Mouse (Mus musculus): ENCODE data around the gene Uqcrq.

Uqcrq gene

DNA sequence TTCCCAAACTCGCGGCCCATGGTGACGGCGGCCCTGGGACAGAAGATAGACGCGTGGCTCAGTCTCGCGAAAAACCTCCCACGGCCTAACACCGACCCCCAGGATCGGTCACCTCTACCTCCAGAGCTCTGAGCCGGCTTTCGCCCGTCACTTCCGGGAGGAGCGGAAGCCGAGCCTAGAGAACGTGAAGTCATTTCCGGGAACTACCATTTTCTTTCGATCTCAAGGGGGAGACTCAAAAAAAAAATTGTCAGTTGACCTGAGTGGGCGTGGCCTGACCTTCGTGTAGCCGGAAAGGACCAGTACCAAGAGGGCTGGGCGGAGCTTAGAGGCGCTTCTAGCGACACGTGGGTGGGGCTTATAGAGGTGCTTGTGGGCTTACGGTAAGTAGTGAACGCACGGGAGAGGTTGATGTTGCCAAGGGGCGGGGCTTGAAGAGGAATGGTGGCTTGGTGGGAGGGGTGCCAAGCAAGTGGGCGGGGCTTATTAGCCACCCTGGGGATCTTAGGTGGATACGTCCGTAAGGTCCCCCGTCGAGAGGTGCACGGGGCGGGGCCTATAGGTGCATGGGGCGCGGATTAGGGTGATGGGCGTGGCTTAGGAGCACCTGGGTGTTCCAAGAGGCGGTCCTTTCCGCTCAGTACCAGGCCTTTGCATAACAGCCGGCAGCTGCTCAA is at the start of gene Uqcrq, which contains the start of gene Gdf9:
Gene Uqcrq, minus strand, starts transcription at position 162 of the 677 bp plus-strand sequence.
Gene Gdf9, plus strand, starts transcription at position 354 of the 677 bp plus-strand sequence.
- peak; percentile 99 for DNase-seq (ENCODE audit: low spot score in 2 of 2)

DNA sequence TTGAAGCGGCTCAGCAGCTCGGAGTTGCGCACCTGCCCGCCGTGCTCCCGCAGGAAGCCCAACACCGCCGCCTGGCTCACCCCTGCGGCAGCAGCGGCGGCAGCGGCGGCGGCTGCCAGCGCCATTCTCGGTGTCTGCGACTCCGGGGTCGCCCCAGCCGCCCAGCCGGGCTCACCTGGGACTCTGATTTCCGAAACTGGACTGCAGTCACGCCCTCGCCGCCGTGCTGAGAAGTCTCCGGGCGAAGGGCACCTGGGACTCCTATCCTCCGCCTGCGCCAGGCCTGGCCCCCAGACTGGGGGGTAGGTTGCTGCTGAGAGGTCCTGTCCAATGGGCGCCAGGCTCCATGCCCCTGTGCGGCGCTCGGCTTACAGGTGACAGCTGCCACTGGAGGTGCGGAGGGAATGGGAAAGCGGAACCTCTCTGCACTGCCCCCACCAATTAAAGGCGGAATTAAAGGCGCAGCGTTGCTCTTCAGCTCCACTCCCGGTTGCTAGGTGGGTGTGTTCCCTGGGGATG is 49.2 kb upstream of the Uqcrq start, which contains the start of the genes Gm9945 and Sowaha:
Gene Gm9945, plus strand, starts transcription at position 384 of the 519 bp plus-strand sequence.
Gene Sowaha, minus strand, starts transcription at position 492 of the 519 bp plus-strand sequence.
- no peak for DNase-seq (ENCODE audit: low spot score in 2 of 2)

DNA sequence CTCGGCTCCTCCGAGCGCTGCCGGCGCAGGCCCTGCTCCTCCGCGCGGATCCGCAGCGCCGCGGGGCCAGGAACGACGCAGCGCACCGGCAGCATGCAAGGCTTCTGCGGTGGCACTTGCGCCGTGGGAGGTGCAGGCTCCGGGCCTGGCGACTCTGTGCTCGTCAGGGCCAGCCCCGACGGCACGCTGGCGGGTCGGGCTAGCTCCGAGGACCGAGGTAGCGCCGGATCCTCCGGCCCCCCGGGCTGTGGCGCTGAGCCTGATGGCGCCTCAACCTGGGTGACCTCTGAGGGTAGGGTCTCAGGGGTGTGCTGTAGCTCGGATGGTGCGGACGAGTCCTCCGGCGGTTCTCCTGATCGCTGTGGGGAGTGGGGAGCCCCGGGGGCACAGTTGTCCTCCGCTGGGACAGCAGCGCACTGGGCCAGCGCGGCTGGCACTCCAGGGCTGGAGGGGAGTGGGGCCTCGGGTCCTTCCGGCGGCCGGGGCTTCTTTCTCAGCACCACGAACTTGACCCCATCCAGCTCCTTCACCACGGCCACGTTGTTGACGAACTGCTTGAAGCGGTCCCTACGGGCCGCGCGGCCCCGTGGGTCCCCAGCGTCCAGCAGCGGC is 48.6 kb upstream of the Uqcrq start:
- DNase-seq (ENCODE audit: low spot score in 2 of 2), result no peak

DNA sequence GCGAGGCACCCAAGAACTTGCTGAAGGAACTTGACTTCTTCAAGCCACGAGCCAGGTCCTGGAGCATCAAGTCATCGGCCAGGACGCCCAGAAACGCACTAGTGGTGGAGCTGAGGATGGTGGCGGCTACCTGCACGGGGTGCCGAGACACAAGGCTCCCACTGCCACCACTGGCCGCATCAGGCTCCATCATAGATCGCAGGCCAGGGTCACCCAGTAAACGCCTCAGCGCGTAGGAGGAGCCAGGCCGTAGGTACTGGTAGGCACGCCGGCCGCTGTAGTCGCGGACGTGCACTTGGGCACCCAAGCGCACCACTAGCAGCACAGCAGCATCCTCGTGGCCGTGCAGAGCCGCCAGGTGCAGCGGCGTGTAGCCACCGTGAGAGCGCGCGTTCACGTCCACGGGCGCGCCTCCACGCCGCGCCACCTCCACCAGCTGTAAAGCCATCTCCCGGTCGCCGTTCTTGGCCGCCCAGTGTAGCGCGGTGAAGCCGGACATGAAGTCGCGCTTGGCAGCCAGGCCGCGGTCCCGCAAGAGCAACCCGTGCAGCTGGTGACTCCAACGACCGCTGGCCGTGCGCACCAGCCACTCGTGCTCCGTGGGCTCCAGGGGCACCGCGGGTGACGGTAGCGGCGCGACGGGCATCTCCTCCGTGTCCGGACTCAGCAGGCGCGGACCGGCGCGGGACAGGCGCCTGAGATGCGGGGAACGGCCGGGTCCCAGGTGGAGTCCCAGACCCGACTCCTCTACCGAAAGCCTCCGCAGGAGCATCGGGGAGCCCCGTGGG is 47.9 kb upstream of the Uqcrq start:
- DNase-seq (ENCODE audit: low spot score in 2 of 2), result no peak

DNA sequence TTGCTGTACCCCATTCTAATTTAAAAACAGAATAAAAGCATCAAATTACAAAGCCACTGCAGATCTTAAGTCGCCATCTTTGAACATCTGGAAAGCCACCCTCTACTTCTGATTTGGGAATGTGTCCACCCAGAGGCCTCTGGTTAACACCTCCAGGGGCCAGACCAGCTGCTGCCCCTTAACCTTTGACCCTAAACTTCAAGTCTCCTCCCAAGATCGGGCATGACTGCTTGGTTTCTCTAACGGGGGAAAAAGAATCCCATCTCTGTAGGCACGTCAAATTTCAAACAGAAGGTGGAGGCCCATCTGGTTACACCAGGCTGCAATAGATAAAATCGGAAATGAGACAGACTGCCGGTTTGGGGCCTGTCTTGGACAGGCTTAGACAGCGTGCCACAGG is 47.2 kb upstream of the Uqcrq start:
- no peak for DNase-seq (ENCODE audit: low spot score in 2 of 2)

DNA sequence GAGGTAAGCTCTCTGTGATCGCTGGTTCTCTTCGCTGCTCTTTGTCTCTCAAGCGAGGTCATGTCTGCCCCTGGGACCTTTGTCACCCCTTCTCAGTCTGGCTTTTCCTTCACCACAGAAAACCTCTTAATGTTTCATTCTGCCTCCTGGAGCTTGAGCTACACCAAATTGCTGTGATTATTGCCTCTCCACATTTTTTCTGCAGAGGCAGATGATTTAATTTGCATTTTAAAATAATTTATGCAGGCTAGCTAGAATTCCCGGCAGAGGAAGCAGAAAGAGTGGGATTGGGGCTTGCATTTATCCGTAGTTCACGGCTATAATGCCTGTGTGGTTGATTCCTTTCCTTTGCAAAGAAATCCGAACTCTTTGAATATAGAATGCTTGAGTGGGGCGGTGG is 45.0 kb upstream of the Uqcrq start:
- DNase-seq (ENCODE audit: low spot score in 2 of 2), result no peak

DNA sequence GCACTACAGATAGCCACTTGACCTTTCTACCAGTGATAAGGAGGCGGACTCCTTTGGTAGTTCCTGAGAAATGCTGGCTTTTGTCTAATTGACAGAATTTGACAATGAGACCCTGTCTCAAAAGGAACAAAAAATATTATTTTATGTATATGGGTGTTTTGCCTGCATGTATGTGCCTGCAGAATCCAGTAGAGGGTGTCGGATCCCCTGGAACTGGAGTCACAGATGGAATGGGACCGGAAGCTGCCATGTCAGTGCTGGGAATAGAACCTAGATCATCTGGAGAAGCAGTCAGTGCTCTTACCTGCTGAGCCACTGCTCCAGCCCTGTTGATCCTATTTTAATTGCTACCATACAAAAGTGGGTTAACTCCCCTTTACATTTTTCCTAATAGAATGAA is 42.1 kb upstream of the Uqcrq start:
- DNase-seq (ENCODE audit: low spot score in 2 of 2), result no peak

DNA sequence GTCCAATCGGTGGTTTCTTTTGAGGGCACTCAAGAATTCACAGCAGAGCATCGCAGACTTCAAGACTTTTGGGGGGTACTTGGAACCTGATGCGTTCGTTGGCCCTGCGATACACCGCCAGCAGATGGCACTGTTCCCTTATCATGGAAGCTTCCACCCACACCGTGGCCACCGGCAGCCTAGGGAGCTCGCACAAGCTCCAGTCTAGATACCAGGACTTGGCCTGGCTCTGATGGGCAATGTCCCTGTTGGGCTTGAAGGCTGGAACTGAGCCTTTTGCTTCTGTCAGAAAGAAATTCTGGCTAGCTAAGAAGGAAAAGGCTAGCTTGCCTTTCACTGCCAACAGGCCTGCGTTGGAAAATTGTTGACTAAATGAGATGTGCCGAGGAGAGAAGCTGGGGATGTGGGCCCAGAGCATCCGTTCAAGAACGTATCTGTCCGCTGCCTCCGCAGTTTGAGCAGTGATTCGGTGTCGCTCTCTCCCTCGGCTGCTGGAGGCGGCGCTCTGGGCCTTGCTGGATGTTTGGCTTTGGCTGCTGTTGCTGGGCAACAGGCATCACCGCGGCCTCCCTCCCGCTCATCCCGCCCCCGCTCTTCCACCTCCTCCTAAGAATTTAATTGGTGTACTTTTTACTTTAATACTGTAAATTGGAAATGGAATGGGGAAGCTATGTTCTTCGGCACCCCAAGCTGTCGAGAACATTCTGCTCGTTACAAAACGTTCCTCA is 39.5 kb upstream of the Uqcrq start, which contains the start of gene Gm9837:
Gene Gm9837, minus strand, starts transcription at position 512 of the 728 bp plus-strand sequence.
- DNase-seq (ENCODE audit: low spot score in 2 of 2), result peak; percentile 84 to 90

DNA sequence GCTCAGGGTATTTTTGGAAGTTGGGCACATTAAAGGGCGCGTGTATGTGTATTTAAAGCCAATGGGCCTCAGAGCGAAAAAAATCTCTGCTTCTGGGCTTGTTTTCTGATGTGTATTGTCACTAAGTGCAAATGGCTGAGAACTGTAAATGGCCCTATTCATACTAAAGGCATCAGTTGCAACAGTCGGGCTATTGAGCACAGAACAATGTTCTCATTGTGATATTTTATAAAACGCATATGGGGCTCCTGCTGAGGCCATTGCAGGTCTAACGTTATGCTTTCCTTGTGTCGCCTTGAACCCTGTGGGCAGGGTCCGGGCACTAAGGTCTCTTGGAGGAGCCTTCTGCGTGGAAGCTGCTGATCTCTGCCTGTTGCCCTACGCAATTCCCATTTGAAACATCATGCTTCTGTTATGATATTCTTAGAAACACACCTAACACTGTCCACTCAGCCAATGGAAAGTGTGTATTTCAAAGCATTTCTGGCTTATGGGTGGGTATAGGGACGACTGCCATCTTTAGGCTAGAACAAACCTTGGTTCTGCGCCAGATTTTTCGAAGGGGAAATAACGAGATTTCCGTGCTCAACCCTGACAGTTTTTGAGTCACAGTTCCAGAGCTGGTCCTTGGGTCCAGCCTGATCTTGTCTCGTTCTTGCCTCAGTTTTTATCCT is 38.8 kb upstream of the Uqcrq start:
- peak in 1 of 2 experiments; percentile 48 for DNase-seq (ENCODE audit: low spot score in 2 of 2)

DNA sequence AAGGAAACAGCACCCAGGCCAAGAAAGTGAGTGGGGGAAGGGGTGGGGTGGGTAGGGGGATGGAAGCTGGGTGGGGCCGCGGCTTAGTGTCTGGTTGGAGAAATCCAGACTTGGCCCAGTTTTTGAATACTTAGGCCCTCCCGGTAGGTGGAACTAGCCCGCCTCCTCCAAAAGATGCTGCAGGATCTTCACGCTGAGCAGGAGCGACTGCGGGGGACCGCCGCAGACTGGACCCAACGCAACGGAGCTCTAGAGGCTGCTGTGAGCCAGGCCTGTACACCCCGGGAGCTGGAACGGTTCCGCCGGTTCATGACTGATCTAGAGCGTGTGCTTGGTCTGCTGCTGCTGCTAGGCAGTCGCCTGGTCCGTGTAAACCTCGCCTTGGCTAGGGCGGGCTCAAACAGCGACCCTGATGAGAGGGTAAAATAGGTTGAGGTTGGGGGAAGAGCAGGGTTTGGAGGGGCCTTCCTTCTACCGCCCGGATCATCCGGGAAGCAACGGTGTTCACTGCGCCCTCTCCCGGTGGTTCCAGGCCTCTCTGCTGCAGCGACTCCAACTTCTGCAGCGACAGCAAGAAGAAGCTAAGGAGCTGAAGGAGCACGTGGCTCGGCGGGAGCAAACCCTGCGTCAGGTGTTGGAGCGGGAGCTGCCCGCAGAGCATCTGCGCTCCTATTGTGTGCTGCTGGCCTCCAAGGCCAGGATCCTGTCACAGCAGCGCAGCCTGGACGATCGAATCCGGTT is 35.8 kb upstream of the Uqcrq start:
- DNase-seq (ENCODE audit: low spot score in 2 of 2), result peak; percentile 52 to 68

DNA sequence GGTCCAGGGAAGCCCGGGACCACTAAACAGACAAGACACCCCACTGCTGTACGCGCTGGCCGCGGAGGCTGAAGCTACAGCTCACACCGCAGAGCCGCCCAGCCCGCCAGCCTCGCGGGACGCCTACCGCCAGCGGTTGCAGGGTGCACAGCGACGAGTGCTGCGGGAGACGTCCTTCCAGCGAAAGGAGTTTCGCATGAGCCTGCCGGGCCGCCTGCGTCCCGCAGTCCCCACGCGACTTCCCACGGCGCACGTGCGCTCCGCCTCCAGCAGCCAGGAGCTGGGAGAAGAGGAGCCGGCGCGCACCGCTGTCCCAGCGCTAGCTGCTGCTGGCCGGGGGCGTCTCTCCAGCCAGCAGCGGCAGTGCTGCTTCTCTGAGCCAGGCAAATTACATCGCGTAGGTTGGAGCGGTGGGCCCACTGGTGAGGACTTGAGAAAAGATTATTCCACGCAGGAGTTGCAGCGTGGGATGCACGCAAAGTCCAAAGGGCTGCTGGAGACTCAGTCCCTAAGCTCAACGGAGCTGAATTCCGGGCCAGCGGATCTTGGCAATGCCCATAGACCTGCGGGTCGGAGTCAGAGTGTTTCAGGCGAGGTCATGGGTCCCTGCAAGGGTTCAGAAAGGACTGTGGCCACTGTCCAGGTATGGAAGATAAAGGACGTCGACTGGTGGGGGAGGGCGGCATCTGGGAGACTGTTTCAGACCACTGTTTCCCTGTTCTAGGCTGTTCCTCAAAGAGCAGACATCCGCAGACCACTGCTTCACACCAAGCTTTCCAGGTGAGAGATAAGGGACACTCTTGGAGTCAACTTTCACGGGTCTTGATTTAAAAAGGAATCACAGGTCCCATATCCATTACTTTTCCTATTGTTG is 33.2 kb upstream of the Uqcrq start:
- DNase-seq (ENCODE audit: low spot score in 2 of 2), result no peak

DNA sequence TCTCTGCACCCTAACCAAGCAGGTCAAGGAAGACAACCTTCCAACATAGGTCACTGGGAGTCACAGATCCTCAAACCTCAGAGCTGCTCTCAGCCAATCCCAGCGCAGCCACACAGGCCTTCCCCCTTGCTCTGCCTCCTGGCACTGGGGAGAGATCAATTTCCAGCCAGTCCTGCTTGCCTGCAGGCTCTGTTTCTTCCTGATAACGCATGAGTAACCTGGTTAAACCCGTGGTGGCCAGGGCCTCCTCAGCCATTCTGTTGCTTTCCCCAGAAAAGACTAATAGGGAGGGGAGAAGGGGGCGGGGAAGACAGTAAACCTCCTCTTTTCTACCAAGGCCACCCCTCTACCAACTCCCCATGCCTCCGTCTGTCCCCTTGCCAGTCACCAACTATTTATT is 31.1 kb upstream of the Uqcrq start:
- DNase-seq (ENCODE audit: low spot score in 2 of 2), result no peak

DNA sequence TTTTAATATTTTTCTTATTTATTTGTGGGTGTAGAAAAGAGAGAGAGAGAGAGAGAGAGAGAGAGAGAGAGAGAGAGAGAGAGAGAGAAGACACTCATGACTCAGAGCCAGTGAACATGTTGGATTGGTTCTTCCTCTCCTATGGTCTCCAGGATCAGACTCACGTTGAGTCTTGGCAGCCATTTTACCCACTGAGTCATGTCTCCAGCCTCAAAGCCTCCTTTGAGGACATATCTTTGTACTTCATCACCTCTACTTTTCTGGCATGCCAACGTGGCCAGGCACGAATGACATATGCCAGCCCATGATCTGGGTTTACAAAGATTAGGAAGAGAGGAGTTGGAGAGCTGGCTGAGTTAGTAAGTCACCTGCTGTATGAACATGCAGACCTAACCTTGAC is 29.6 kb upstream of the Uqcrq start:
- DNase-seq (ENCODE audit: low spot score in 2 of 2), result no peak

DNA sequence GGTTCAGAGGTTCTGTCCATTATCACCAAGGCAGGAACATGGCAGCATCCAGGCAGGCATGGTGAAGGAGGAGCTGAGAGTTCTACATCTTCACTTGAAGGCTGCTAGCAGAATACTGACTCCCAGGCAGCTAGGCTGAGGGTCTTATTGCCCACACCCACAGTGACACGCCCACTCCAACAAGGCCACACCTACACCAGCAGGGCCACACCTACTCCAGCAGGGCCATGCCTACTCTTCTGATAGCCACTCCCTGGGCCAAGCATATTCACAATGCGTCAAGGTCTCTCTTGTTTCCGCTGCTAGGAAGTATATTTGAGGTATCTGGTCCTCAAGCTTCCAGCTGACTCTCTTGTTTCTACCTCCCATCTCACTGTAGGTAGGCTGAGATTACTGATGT is 28.4 kb upstream of the Uqcrq start:
- DNase-seq (ENCODE audit: low spot score in 2 of 2), result no peak

DNA sequence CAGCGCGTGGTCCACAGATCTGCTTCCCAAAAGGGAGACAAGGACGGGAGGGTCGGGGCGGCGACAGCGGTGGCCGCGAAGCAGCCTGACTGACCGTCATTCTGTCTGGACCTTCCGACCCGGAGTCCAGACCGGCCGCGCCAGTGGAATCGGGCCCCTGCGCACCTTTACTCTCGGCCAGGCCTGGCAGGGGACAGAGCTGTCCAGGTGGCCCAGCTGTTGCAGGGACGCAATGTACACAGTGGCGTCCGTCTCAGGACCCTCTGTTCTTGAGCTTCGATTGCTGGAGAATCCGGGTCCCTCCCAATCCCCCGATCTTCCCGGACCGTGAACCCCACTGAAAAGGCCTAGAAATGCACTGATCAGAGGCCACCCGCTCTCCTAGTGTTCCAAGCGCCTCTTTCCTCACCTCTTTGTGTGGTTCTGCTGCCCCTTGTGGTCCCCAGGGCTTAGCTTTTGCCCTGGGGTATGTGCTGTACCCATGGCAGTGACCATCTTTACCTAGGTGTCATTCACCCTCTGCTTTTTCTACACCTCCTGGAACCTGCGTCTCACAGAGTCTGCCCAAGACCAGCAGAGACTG is 26.8 kb upstream of the Uqcrq start:
- no peak for DNase-seq (ENCODE audit: low spot score in 2 of 2)

DNA sequence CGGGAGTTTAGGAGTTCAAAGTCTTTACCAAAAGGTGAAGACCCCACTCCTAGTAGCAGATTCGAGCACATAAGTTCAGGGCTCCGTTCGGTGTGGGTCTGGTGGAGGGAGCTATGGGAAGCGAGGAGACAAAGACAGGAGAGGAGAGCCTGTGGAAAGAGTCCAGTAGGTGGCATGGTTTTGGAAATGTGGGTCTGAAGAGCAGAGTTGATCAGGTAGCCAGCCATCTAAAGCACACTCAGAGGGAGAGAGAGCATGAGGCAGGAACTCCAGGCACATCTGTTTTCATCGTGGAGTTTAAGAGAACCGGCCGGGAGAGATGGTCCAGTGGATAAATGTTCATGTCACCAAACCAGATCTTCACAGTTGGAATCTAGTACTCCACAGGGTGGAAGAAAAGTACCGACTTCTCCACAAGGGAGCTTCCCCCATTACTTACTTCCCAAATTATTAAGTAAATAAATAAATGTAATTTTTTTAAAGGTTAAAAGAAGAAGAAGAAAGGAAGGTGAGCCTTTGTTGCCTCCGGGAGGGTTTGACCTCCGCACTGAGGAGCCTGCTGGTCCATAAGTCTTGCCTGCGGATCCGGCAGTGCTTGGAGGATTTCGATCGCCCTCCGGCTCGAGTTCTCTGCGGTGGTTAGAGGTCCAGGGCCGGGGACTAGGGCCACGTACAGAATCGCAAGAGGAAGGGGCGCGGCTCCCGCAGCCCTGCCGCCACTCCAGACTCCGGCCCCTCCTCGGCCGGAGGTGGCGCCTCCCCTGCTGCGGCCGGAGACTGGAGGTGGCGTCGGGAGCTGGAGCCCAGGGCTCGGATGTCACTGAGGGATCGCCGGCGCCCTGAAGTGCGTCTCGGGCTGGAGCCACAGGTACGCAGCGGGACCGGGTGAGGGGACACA is 26.1 kb upstream of the Uqcrq start, which contains the start of the genes Gm10447 and Shroom1:
Gene Gm10447, minus strand, starts transcription at position 637 of the 898 bp plus-strand sequence.
Gene Shroom1, plus strand, starts transcription at position 732 of the 898 bp plus-strand sequence.
- DNase-seq (ENCODE audit: low spot score in 2 of 2), result peak; percentile 48 to 59

DNA sequence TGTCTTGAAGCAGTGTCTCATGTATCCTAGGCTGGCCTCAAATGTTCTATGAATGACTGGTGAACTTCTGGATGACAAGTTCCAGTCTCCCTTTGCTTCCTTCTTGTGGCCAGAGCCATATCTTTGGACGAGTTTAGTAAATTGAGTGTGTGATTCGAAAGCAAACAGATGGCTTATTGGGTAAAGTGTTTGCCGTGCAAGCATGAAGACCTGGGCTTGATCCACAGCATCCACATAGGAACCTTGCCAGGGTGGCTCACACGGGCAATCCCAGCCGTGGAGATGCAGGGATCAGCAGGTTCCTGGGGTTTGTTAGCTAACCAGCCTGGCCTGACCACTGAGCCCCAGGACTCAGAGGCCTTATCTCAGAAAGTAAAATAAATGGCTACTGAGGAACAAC is 22.4 kb upstream of the Uqcrq start:
- DNase-seq (ENCODE audit: low spot score in 2 of 2), result no peak

DNA sequence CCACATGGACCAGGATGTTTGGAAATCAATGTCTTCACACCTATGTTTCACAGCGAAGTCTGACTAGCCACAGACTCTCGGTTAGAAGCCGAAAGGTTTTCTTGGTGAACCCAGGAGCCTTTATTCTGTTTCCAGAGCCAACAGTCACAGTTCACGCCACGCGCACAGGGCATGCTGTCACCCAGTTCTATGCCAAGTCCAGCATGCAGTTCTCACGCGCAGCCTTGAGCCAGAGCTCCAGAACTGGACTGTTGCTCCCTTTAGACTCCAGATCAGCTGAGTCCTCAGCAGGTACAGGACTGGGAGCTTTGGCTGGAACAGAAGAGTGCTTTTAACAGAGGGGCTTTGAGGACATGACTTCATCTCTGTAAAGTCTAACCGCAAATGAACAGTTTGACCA is 21.8 kb upstream of the Uqcrq start:
- DNase-seq (ENCODE audit: low spot score in 2 of 2), result no peak
